Mouse (Mus musculus): ENCODE results near the gene Retsat. TPM values are rescaled to one million over a fixed set of nuclear protein-coding genes. Genes with fewer than 3 reads are reported as not detected.
A peak's percentile ranks its signal among the peaks of the same experiment; 100 is the strongest.

The Retsat gene
- 5.9 and 7.0 TPM in 2 replicates for polyA plus RNA-seq (2015; fragmentation: Nextera tagmentation; extraction: Ambion mirVana)

- Histone ChIP-seq H3K4me1 (replicated peaks) (peaks cover 21% of the 10 kb centered on the region), H3K9ac (peak within 1 kb of the TSS; percentile 76), H3K27me3 (no peaks in the 10 kb centered on the region), H3K4me3 (peak within 1 kb of the TSS; percentile 64), H3K36me3 (no peaks in the 10 kb centered on the region), H3K27ac (replicated peaks) (peak within 1 kb of the TSS; percentile 69), H3K4me2 (peak within 1 kb of the TSS; percentile 80), H3K9me3 (no peaks in the 10 kb centered on the region)
- WGBS, result 1% methylated on average over 38 of the region's 38 CpGs
- peak; percentile 95 for ATAC-seq (ENCODE audit: low FRiP score, low read depth)
Observed at GRCm38 (mm10) chr6:72597956-72598753, at the start of gene Retsat, which contains the start of gene Elmod3. Gene Retsat (plus strand): TSS chr6:72598475. Gene Elmod3 (minus strand): TSS chr6:72598413.

GRCm38 (mm10) chr6:72549041-72549580 is 49.2 kb upstream of the Retsat start:
- Histone ChIP-seq H3K4me2 (no peak overlapping the region), H3K4me3 (no peak overlapping the region), H3K4me1 (replicated peaks) (peaks cover 25% of the 10 kb centered on the region), H3K9me3 (no peaks in the 10 kb centered on the region), H3K27me3 (no peaks in the 10 kb centered on the region; the same call in 1 of the 2 replicates), H3K9ac (no peak overlapping the region), H3K36me3 (no peaks in the 10 kb centered on the region), H3K27ac (replicated peaks) (no peak overlapping the region)
- no peak for ATAC-seq (ENCODE audit: low FRiP score, low read depth)
- 73% methylated on average over 9 of the region's 9 CpGs for WGBS

- Histone ChIP-seq H3K36me3 (no peaks in the 10 kb centered on the region), H3K4me3 (no peak overlapping the region), H3K27me3 (no peaks in the 10 kb centered on the region), H3K4me1 (replicated peaks) (peaks cover 18% of the 10 kb centered on the region), H3K9me3 (no peaks in the 10 kb centered on the region), H3K9ac (no peak overlapping the region), H3K27ac (replicated peaks) (no peak overlapping the region), H3K4me2 (no peak overlapping the region)
- no peak for ATAC-seq (ENCODE audit: low FRiP score, low read depth)
- WGBS, result 71% methylated on average over 6 of the region's 6 CpGs
Observed at GRCm38 (mm10) chr6:72550025-72550424, 48.2 kb upstream of the Retsat start.

GRCm38 (mm10) chr6:72550503-72551100 is 47.7 kb upstream of the Retsat start:
- Histone ChIP-seq H3K4me1 (replicated peaks) (peaks cover 18% of the 10 kb centered on the region), H3K27ac (replicated peaks) (no peak overlapping the region), H3K36me3 (no peaks in the 10 kb centered on the region), H3K4me3 (no peak overlapping the region), H3K4me2 (no peak overlapping the region), H3K9ac (no peak overlapping the region), H3K27me3 (no peaks in the 10 kb centered on the region), H3K9me3 (no peaks in the 10 kb centered on the region)
- 83% methylated on average over 10 of the region's 10 CpGs for WGBS
- no peak for ATAC-seq (ENCODE audit: low FRiP score, low read depth)

- peaks cover 18% of the 10 kb centered on the region for H3K4me1 ChIP-seq (replicated peaks)
- H3K9me3 ChIP-seq, result no peaks in the 10 kb centered on the region
- peak; percentile 86 for ATAC-seq (ENCODE audit: low FRiP score, low read depth)
- no peaks in the 10 kb centered on the region for H3K36me3 ChIP-seq
- peak overlapping the region; percentile 70 for H3K27ac ChIP-seq (replicated peaks)
- no peaks in the 10 kb centered on the region for H3K27me3 ChIP-seq
- H3K4me2 ChIP-seq, result peak overlapping the region; percentile 78
- 15% methylated on average over 27 of the region's 27 CpGs for WGBS
- peak overlapping the region; percentile 38 for H3K4me3 ChIP-seq
- H3K9ac ChIP-seq, result peak overlapping the region; percentile 43
Observed at GRCm38 (mm10) chr6:72552171-72553078, 45.9 kb upstream of the Retsat start.

- 18% methylated on average over 8 of the region's 8 CpGs for WGBS
Observed at GRCm38 (mm10) chr6:72553079-72553412, 45.2 kb upstream of the Retsat start.

GRCm38 (mm10) chr6:72560801-72561200 is 37.5 kb upstream of the Retsat start:
- no peak overlapping the region for H3K27ac ChIP-seq (replicated peaks)
- no peaks in the 10 kb centered on the region for H3K9me3 ChIP-seq
- ATAC-seq (ENCODE audit: low FRiP score, low read depth), result no peak
- no peak overlapping the region for H3K4me3 ChIP-seq
- H3K36me3 ChIP-seq, result no peaks in the 10 kb centered on the region
- H3K27me3 ChIP-seq, result no peaks in the 10 kb centered on the region
- H3K4me2 ChIP-seq, result no peak overlapping the region
- H3K9ac ChIP-seq, result no peak overlapping the region
- 84% methylated on average over 8 of the region's 8 CpGs for WGBS
- H3K4me1 ChIP-seq (replicated peaks), result peaks cover 3% of the 10 kb centered on the region; the same call in 1 of the 2 replicates

More at GRCm38 (mm10) chr6:72553079-72553412, 45.2 kb upstream of the Retsat start:
- Histone ChIP-seq H3K27me3 (no peaks in the 10 kb centered on the region), H3K27ac (replicated peaks) (peak overlapping the region; percentile 70), H3K36me3 (no peaks in the 10 kb centered on the region), H3K4me3 (peak overlapping the region; percentile 38), H3K4me2 (peak overlapping the region; percentile 78), H3K9ac (peak overlapping the region; percentile 43), H3K9me3 (no peaks in the 10 kb centered on the region), H3K4me1 (replicated peaks) (peaks cover 18% of the 10 kb centered on the region)
- no peak for ATAC-seq (ENCODE audit: low FRiP score, low read depth)

- Histone ChIP-seq H3K9ac (no peak overlapping the region), H3K27me3 (no peaks in the 10 kb centered on the region), H3K9me3 (no peaks in the 10 kb centered on the region), H3K36me3 (no peaks in the 10 kb centered on the region), H3K4me1 (replicated peaks) (peaks cover 5% of the 10 kb centered on the region; the same call in 1 of the 2 replicates), H3K4me3 (no peak overlapping the region), H3K4me2 (no peak overlapping the region), H3K27ac (replicated peaks) (no peak overlapping the region)
- WGBS, result 46% methylated on average over 6 of the region's 6 CpGs
- no peak for ATAC-seq (ENCODE audit: low FRiP score, low read depth)
Observed at GRCm38 (mm10) chr6:72562486-72562885, 35.8 kb upstream of the Retsat start.

GRCm38 (mm10) chr6:72562894-72563293 is 35.4 kb upstream of the Retsat start:
- 79% methylated on average over 5 of the region's 5 CpGs for WGBS
- H3K9ac ChIP-seq, result no peak overlapping the region
- H3K4me2 ChIP-seq, result no peak overlapping the region
- H3K27me3 ChIP-seq, result no peaks in the 10 kb centered on the region
- H3K4me3 ChIP-seq, result no peak overlapping the region
- no peak for ATAC-seq (ENCODE audit: low FRiP score, low read depth)
- H3K36me3 ChIP-seq, result 0 out of 2 replicates have a peak, but pooled peaks cover under 1% of the 10 kb centered on the region
- H3K4me1 ChIP-seq (replicated peaks), result peaks cover 5% of the 10 kb centered on the region; the same call in 1 of the 2 replicates
- no peaks in the 10 kb centered on the region for H3K9me3 ChIP-seq
- H3K27ac ChIP-seq (replicated peaks), result no peak overlapping the region

- H3K27me3 ChIP-seq, result no peaks in the 10 kb centered on the region
- H3K36me3 ChIP-seq, result 0 out of 2 replicates have a peak, but pooled peaks cover 7% of the 10 kb centered on the region
- H3K4me1 ChIP-seq (replicated peaks), result peaks cover 5% of the 10 kb centered on the region; the same call in 1 of the 2 replicates
- H3K4me3 ChIP-seq, result no peak overlapping the region
- 71% methylated on average over 7 of the region's 7 CpGs for WGBS
- ATAC-seq (ENCODE audit: low FRiP score, low read depth), result peak; percentile 8
- H3K27ac ChIP-seq (replicated peaks), result no peak overlapping the region
- H3K9ac ChIP-seq, result no peak overlapping the region
- no peaks in the 10 kb centered on the region for H3K9me3 ChIP-seq
- no peak overlapping the region for H3K4me2 ChIP-seq
Observed at GRCm38 (mm10) chr6:72565506-72565905, 32.8 kb upstream of the Retsat start.

GRCm38 (mm10) chr6:72566044-72566443 is 32.2 kb upstream of the Retsat start:
- Histone ChIP-seq H3K4me3 (no peak overlapping the region), H3K36me3 (0 out of 2 replicates have a peak, but pooled peaks cover 7% of the 10 kb centered on the region), H3K9me3 (no peaks in the 10 kb centered on the region), H3K4me2 (0 out of 2 replicates have a peak overlapping the region, but pooled peaks have one; percentile 14), H3K27me3 (no peaks in the 10 kb centered on the region), H3K9ac (no peak overlapping the region), H3K4me1 (replicated peaks) (peaks cover 5% of the 10 kb centered on the region; the same call in 1 of the 2 replicates), H3K27ac (replicated peaks) (no peak overlapping the region)
- ATAC-seq (ENCODE audit: low FRiP score, low read depth), result peak; percentile 87
- WGBS, result 2% methylated on average over 4 of the region's 4 CpGs
